ENCODE assay signal across 20 mouse cellular contexts in the genomic region with DNA sequence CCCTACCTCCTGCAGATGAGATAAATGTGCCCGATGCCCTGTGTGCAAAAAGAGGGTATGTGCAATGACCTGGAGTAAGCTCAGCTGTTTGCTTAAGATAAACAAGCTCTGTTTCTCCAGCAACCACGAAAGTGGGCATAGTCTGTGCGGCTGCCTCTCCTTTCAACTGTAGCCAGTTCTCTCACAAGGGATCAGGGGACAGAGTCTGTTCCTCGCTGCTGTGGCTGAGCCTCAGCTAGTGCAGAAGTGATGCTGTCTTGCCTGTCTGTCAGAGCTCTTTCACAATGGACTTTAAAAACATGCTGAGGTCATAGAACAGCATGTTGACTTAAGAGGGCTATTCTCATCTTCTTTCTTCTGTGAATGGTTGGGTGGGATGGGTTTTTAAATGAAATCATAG.
A peak's percentile ranks its signal among the peaks of the same experiment; 100 is the strongest.
DNase-seq lines count a peak whose midpoint lies in the region; ATAC-seq and TF ChIP-seq lines count a peak whose summit lies in the region.
"Had no signal": no experiment of that assay in that cellular context is flagged by ENCODE, and none has a peak within 500 bp of the region (broad histone marks: within the 10 kb centered on the region; RNA-seq: fewer than 3 reads in every experiment).

No protein-coding gene starts in this region.

- no peak for ATAC-seq in hindbrain, postnatal 0 days
- ATAC-seq in hindbrain, embryonic 13.5 days (ENCODE audit: low FRiP score) = no peak
- ATAC-seq in midbrain, embryonic 15.5 days (replicated peaks) = no peak
- 0 out of 2 replicates have a peak, but pooled peaks have one; percentile 40 for ATAC-seq in megakaryocyte, adult 5-6 weeks (ENCODE audit: poor library complexity, severe bottlenecking)
- ATAC-seq: activated CD4-positive, CD25-positive, alpha-beta regulatory T cell, adult 4 months; forebrain, embryonic 16.5 days; Patski had no signal

- TF ChIP-seq CTCF in hindbrain, postnatal 0 days (IDR thresholded peaks at IDR 0.05; ENCODE audit: low read depth) = no peak

- peak; percentile 40 for DNase-seq in hindbrain, postnatal 0 days (ENCODE audit: low spot score)
- DNase-seq in midbrain, embryonic 10.5 days (ENCODE audit: low spot score) = peak; percentile 16
- DNase-seq in limb, embryonic 10.5 days (ENCODE audit: low spot score) = no peak
- DNase-seq: adrenal gland, postnatal 14 days; cerebellum, adult 18-20 months; cerebellum, postnatal 10 days; gastrocnemius, postnatal 14 days; heart, adult 2 months; heart, postnatal 14 days had no signal

- H3K27ac ChIP-seq in hindbrain, postnatal 0 days = no peak overlapping the region
- H3K27ac ChIP-seq in hindbrain, embryonic 13.5 days = no peak overlapping the region
- H3K27ac ChIP-seq in midbrain, embryonic 10.5 days (replicated peaks) = no peak overlapping the region
- no peak overlapping the region for H3K27ac ChIP-seq in midbrain, embryonic 15.5 days
- H3K27ac ChIP-seq in limb, embryonic 10.5 days = no peak overlapping the region
- H3K27ac ChIP-seq: embryonic facial prominence, embryonic 12.5 days; heart, adult 2 months; heart, embryonic 15.5 days; hindbrain, embryonic 14.5 days had no signal

- no peak overlapping the region for H3K9ac ChIP-seq in hindbrain, postnatal 0 days (replicated peaks; ENCODE audit: low read length)
- no peak overlapping the region for H3K9ac ChIP-seq in hindbrain, embryonic 13.5 days
- no peak overlapping the region for H3K9ac ChIP-seq in midbrain, embryonic 15.5 days
- H3K9ac ChIP-seq: embryonic facial prominence, embryonic 12.5 days; heart, embryonic 15.5 days; hindbrain, embryonic 14.5 days had no signal

- no peaks in the 10 kb centered on the region; the same call in 1 of the 2 replicates for H3K4me1 ChIP-seq in hindbrain, postnatal 0 days (ENCODE audit: insufficient read depth, low read length)
- H3K4me1 ChIP-seq in hindbrain, embryonic 13.5 days (replicated peaks) = no peaks in the 10 kb centered on the region
- H3K4me1 ChIP-seq in midbrain, embryonic 10.5 days = peaks cover 5% of the 10 kb centered on the region; the same call in 1 of the 2 replicates
- H3K4me1 ChIP-seq in midbrain, embryonic 15.5 days = no peaks in the 10 kb centered on the region
- no peaks in the 10 kb centered on the region for H3K4me1 ChIP-seq in limb, embryonic 10.5 days
- H3K4me1 ChIP-seq: embryonic facial prominence, embryonic 12.5 days; heart, embryonic 15.5 days had no signal

- H3K27me3 ChIP-seq in hindbrain, postnatal 0 days (ENCODE audit: insufficient read depth, low read length) = no peaks in the 10 kb centered on the region
- H3K27me3 ChIP-seq in hindbrain, embryonic 13.5 days = no peaks in the 10 kb centered on the region
- no peaks in the 10 kb centered on the region for H3K27me3 ChIP-seq in midbrain, embryonic 10.5 days (ENCODE audit: low read depth, poor library complexity, severe bottlenecking)
- H3K27me3 ChIP-seq in midbrain, embryonic 15.5 days (replicated peaks) = no peaks in the 10 kb centered on the region
- no peaks in the 10 kb centered on the region for H3K27me3 ChIP-seq in limb, embryonic 10.5 days (ENCODE audit: low read depth, poor library complexity, severe bottlenecking)
- H3K27me3 ChIP-seq: CH12.LX; embryonic facial prominence, embryonic 12.5 days; heart, embryonic 15.5 days; Patski had no signal

- WGBS in hindbrain, postnatal 0 days = 34% methylated on average over 4 of the region's 4 CpGs
- 56% methylated on average over 4 of the region's 4 CpGs for WGBS in hindbrain, embryonic 13.5 days
- 69% methylated on average over 4 of the region's 4 CpGs for WGBS in midbrain, embryonic 10.5 days
- WGBS in midbrain, embryonic 15.5 days = 49% methylated on average over 4 of the region's 4 CpGs
- WGBS in limb, embryonic 10.5 days = 80% methylated on average over 4 of the region's 4 CpGs

- H3K9me3 ChIP-seq in hindbrain, postnatal 0 days (ENCODE audit: low read length) = no peaks in the 10 kb centered on the region
- no peaks in the 10 kb centered on the region for H3K9me3 ChIP-seq in hindbrain, embryonic 13.5 days
- no peaks in the 10 kb centered on the region for H3K9me3 ChIP-seq in midbrain, embryonic 10.5 days (replicated peaks)
- no peaks in the 10 kb centered on the region for H3K9me3 ChIP-seq in midbrain, embryonic 15.5 days
- H3K9me3 ChIP-seq in limb, embryonic 10.5 days (replicated peaks) = no peaks in the 10 kb centered on the region
- H3K9me3 ChIP-seq: embryonic facial prominence, embryonic 12.5 days; heart, embryonic 15.5 days had no signal

- no peak overlapping the region for H3K4me3 ChIP-seq in hindbrain, postnatal 0 days (ENCODE audit: low read length)
- no peak overlapping the region for H3K4me3 ChIP-seq in hindbrain, embryonic 13.5 days
- H3K4me3 ChIP-seq in midbrain, embryonic 10.5 days = no peak overlapping the region
- H3K4me3 ChIP-seq in midbrain, embryonic 15.5 days = no peak overlapping the region
- H3K4me3 ChIP-seq in limb, embryonic 10.5 days = no peak overlapping the region
- H3K4me3 ChIP-seq: embryonic facial prominence, embryonic 12.5 days; heart, adult 2 months; heart, embryonic 15.5 days had no signal

- H3K4me2 ChIP-seq in hindbrain, postnatal 0 days (ENCODE audit: low read depth, low read length) = no peak overlapping the region
- H3K4me2 ChIP-seq in hindbrain, embryonic 13.5 days = no peak overlapping the region
- H3K4me2 ChIP-seq in midbrain, embryonic 15.5 days = no peak overlapping the region
- H3K4me2 ChIP-seq: embryonic facial prominence, embryonic 12.5 days; heart, embryonic 11.5 days; heart, embryonic 15.5 days; hindbrain, embryonic 14.5 days had no signal

- H3K36me3 ChIP-seq in hindbrain, postnatal 0 days (ENCODE audit: insufficient read depth, low read length) = no peaks in the 10 kb centered on the region
- H3K36me3 ChIP-seq in hindbrain, embryonic 13.5 days = no peaks in the 10 kb centered on the region
- H3K36me3 ChIP-seq in midbrain, embryonic 10.5 days = no peaks in the 10 kb centered on the region
- H3K36me3 ChIP-seq in midbrain, embryonic 15.5 days (replicated peaks) = no peaks in the 10 kb centered on the region
- H3K36me3 ChIP-seq in limb, embryonic 10.5 days = no peaks in the 10 kb centered on the region
- H3K36me3 ChIP-seq: embryonic facial prominence, embryonic 12.5 days; heart, embryonic 15.5 days had no signal
